Mouse (Mus musculus) ES-Bruce4 (cell line): ENCODE measurements at regions not wholly inside any gene's neighbourhood (a gene's known extent, or its start where the extent isn't known, plus 50 kb on each side); places are given as distances from the start of the nearest gene placed in this dataset.

Source experiments
- CTCF ChIP-seq: IDR thresholded peaks from one replicate; pipeline ENCODE4 v1.8.1; 2011; ENCODE audit warnings: low read depth, low read length
- EP300 ChIP-seq: IDR thresholded peaks from 2 replicates; pipeline ENCODE4 v1.6.1; 2011; ENCODE audit warnings: low read depth, low read length; ENCODE audit not compliant: insufficient read depth
- POLR2A ChIP-seq: IDR thresholded peaks from one replicate; pipeline ENCODE4 v1.8.1; 2011; ENCODE audit warnings: low read length; ENCODE audit not compliant: insufficient read depth

DNA sequence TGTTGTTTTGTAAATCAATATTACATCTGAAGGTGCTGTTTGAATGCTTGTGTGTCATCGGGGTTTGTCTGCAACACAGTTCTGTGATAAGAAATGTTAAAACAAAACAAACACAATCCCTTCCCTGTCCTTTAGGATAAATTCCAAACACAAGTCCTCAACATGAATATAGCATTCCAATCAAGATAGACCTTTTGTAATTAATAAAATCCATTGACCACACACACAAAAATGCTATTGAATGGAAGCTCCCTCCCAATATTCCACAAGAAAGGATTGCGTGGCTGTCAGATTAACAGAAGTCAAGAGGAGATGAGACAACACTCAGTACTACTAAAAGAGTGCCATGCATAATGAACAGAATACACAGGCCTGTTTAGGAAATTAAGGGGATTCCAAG, 843.5 kb downstream of the 5730522E02Rik start:
- TF ChIP-seq EP300 (no peak), CTCF (no peak), POLR2A (no peak)
